Mouse (Mus musculus): Measurements from ENCODE around the gene Mapkapk2.

Mapkapk2 gene

GRCm38 (mm10) chr1:131080686-131081085, 16.9 kb downstream of the Mapkapk2 start:
- DNase-seq (ENCODE audit: low spot score) = no peak

- no peak for DNase-seq (ENCODE audit: low spot score)
Measured at GRCm38 (mm10) chr1:131079762-131080161, 17.9 kb downstream of the Mapkapk2 start.

DNA sequence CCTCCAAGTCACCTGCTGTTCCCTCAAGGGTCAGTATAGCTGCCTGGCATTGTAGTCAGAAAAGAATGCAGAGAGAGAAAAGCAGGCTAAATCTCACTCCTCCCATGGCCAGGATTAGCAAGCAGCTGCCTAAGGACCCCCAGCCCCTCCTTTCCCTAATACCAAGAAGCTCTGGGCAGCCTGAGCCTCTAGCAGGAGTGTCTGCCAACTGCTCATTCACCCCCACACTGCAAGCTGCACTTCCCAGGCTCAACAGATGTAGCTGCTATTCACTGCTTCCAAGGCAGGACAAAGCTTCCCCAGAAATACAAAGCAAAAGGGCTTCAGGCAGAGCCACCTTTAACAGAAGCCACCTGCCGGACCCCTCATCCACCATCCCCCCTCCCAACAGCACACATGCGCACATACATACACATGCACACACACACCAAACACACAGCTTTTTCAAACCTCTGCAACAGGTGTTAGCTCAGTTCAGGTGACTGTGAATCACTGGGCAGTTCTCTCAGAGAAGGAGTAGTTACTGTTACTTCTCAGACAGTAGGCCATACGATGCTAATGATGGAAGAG, 18.8 kb downstream of the Mapkapk2 start:
- DNase-seq (ENCODE audit: low spot score) = no peak

GRCm38 (mm10) chr1:131075098-131075791, 22.4 kb downstream of the Mapkapk2 start:
- no peak for DNase-seq (ENCODE audit: low spot score)

GRCm38 (mm10) chr1:131074524-131074938, 23.1 kb downstream of the Mapkapk2 start:
- DNase-seq (ENCODE audit: low spot score) = no peak

GRCm38 (mm10) chr1:131072376-131072990, 25.1 kb downstream of the Mapkapk2 start:
- no peak for DNase-seq (ENCODE audit: low spot score)

DNA sequence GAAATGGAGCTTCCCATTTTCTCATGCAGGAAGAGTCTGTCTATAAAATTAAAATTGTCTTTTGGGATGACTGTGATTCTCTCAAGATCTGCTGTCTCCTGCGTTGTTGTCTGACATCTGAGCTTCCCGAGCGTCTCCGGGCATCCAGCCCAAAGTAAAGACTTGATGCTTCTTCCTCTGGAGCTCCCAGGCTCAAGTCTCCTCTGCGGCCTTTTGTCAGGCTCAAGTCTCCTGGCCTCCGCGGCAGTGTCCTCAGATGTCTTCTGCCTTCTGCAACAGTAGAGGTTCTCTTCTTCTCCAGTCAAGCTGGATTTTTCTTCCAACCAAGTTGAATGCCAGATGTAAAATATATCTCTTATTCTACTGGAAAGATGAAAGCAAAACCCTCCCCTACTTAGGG, 28.6 kb downstream of the Mapkapk2 start:
- no peak for DNase-seq (ENCODE audit: low spot score)

GRCm38 (mm10) chr1:131068011-131068727, 29.5 kb downstream of the Mapkapk2 start:
- DNase-seq (ENCODE audit: low spot score) = no peak

GRCm38 (mm10) chr1:131064202-131064601, 33.4 kb downstream of the Mapkapk2 start:
- no peak for DNase-seq (ENCODE audit: low spot score)

GRCm38 (mm10) chr1:131062821-131063220, 34.8 kb downstream of the Mapkapk2 start:
- no peak for DNase-seq (ENCODE audit: low spot score)

- no peak for DNase-seq (ENCODE audit: low spot score)
Measured at GRCm38 (mm10) chr1:131061740-131062254, 35.8 kb downstream of the Mapkapk2 start.

- peak; percentile 40 for DNase-seq (ENCODE audit: low spot score)
Measured at GRCm38 (mm10) chr1:131060290-131061253, 37.1 kb downstream of the Mapkapk2 start.

- no peak for DNase-seq (ENCODE audit: low spot score)
Measured at GRCm38 (mm10) chr1:131059841-131060240, 37.8 kb downstream of the Mapkapk2 start.

DNA sequence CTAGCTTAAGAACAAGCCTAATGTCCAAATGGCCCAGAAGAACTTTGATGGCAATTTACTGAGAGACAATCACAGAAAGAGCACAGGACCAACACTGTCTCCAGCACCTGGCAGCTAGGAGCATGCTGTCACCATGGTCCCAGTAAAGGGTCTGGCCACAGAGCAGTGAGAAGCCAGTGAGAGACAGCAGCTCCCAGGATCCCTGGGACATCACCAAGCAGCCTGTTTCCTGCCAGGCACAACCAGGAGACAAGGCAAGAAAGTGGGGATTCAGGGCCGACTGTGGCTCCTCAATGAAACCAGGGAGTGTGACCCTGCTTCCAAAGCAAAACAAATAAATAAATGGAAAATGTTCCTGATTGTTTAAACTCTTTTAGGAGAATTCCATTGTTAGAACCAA, 38.2 kb downstream of the Mapkapk2 start:
- no peak for DNase-seq (ENCODE audit: low spot score)

- DNase-seq (ENCODE audit: low spot score) = no peak
Measured at GRCm38 (mm10) chr1:131058431-131058830, 39.2 kb downstream of the Mapkapk2 start.

GRCm38 (mm10) chr1:131054251-131054650, 43.4 kb downstream of the Mapkapk2 start:
- DNase-seq (ENCODE audit: low spot score) = no peak

DNA sequence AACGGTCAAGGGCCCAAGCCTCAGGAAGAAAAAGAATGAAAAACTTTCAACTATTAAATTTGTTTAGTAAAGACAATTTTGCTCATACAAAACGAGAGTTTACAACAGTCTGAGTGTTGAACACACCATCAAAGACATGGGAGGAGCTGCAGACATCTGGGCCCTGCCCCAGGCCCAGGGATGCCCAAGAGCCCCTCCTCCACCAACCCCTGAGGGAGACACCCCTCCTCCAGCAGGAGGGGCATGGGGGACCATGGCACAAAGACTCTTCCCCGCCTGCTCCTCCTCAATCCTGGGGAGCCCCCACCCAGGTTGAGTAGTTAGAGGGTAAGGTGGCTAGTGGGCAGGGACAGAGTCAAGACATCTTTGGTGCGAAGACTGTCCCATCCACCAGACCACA, 44.0 kb downstream of the Mapkapk2 start:
- DNase-seq (ENCODE audit: low spot score) = no peak

GRCm38 (mm10) chr1:131053239-131053638, 44.4 kb downstream of the Mapkapk2 start:
- peak; percentile 57 for DNase-seq (ENCODE audit: low spot score)

DNA sequence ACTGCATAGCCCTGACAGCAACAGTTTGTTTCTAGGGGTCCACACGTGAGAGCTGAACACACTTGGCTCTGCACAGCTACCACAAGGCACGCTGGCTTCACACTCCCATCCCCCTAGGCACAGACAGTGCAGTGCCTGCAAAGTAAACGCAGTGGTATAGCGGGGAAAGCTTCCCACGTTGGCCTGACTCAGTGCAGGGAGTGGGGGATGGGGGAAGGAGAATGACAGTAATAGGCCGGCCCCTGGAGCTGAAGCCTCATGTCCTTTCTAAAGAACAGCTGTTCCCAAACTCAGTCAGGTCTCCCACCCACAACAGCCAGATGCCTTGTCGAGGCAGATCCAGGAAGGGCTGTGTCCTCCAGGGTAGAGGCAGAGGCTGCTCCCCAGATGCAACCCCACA, 46.6 kb downstream of the Mapkapk2 start:
- DNase-seq (ENCODE audit: low spot score) = no peak

DNA sequence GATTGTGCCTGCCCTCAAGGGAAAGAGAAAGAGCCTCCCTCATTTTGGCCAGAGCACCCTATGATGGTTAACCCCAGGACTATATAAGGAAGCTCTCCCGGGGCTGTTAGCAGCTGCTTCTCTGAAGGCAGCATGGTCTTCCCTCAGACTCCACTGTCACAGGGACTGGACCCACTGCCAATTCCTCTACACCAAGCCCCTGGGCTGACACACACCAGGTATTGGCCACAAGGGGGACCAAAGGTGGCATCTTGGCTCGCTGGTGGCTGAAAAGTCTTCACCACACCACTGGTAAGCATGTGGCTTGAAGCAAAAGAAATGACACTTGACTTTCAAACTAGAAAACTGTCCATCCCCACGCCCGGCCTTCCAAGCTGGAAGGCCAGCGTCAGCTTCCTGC, 47.0 kb downstream of the Mapkapk2 start:
- DNase-seq (ENCODE audit: low spot score) = no peak

- no peak for DNase-seq (ENCODE audit: low spot score)
Measured at GRCm38 (mm10) chr1:131050011-131050410, 47.6 kb downstream of the Mapkapk2 start.
